ENCODE assay signal across 8 mouse cellular contexts in the genomic region with DNA sequence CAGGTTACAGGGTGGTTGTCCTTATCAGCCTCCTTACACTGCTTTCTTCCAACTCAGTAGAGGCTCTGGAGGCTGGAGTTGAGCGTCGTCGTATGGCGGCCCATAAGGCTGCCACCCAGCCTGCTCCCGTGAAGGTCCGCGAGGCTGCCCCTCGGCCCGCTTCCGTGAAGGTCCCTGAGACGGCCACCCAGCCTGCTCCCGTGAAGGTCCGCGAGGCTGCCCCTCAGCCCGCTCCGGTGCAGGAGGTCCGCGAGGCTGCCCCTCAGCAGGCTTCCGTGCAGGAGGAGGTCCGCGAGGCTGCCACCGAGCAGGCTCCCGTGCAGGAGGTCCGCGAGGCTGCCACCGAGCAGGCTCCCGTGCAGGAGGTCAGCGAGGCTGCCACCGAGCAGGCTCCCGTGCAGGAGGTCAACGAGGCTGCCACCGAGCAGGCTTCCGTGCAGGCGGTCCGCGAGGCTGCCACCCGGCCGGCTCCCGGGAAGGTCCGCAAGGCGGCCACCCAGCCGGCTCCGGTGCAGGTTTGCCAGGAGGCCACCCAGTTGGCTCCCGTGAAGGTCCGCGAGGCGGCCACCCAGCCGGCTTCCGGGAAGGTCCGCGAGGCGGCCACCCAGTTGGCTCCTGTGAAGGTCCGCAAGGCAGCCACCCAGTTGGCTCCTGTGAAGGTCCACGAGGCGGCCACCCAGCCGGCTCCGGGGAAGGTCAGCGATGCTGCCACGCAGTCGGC. TPM values are rescaled to one million over a fixed set of nuclear protein-coding genes. Genes with fewer than 3 reads are reported as not detected.
DNase-seq lines count a peak whose midpoint lies in the region; ATAC-seq and TF ChIP-seq lines count a peak whose summit lies in the region.

No protein-coding gene starts in this region.

- H3K36me3 ChIP-seq in erythroblast, embryonic 14.5 days (ENCODE audit: control insufficient read depth) = no peaks in the 10 kb centered on the region
- H3K36me3 ChIP-seq in hindbrain, embryonic 15.5 days = no peaks in the 10 kb centered on the region
- H3K36me3 ChIP-seq in midbrain, postnatal 0 days (ENCODE audit: insufficient read depth, low read length) = no peaks in the 10 kb centered on the region

- TF ChIP-seq CTCF in midbrain, postnatal 0 days (IDR thresholded peaks at IDR 0.05) = no peak

- peak; percentile 47 for DNase-seq in cerebellum, adult 8-10 months
- DNase-seq in gastrocnemius, postnatal 10 days = peak; percentile 57
- DNase-seq in liver = peak; percentile 10
- no peak for DNase-seq in midbrain, postnatal 0 days (ENCODE audit: low spot score)
- DNase-seq in layer of hippocampus, adult 8-10 months (ENCODE audit: low spot score in 2 of 2) = no peak

- H3K4me1 ChIP-seq in erythroblast, embryonic 14.5 days (ENCODE audit: control insufficient read depth) = peaks cover 6% of the 10 kb centered on the region
- peaks cover 9% of the 10 kb centered on the region; the same call in 1 of the 2 replicates for H3K4me1 ChIP-seq in hindbrain, embryonic 15.5 days (replicated peaks)
- H3K4me1 ChIP-seq in midbrain, postnatal 0 days (ENCODE audit: insufficient read depth, low read length) = 0 out of 2 replicates have a peak, but pooled peaks cover 4% of the 10 kb centered on the region

- no peak overlapping the region for H3K27ac ChIP-seq in hindbrain, embryonic 15.5 days (replicated peaks)
- no peak overlapping the region for H3K27ac ChIP-seq in midbrain, postnatal 0 days (ENCODE audit: low read depth, low read length)

- peak overlapping the region; percentile 70 for H3K4me2 ChIP-seq in hindbrain, embryonic 15.5 days
- peak overlapping the region; percentile 50 for H3K4me2 ChIP-seq in midbrain, postnatal 0 days (ENCODE audit: low read depth, low read length, poor library complexity, severe bottlenecking)

- peak overlapping the region; percentile 14 for H3K4me3 ChIP-seq in erythroblast, embryonic 14.5 days (replicated peaks)
- peak overlapping the region; percentile 39 for H3K4me3 ChIP-seq in hindbrain, embryonic 15.5 days
- peak overlapping the region; percentile 35 for H3K4me3 ChIP-seq in midbrain, postnatal 0 days (ENCODE audit: low read depth, low read length)

- no peaks in the 10 kb centered on the region for H3K9me3 ChIP-seq in erythroblast, embryonic 14.5 days (ENCODE audit: control insufficient read depth, low read length)
- no peaks in the 10 kb centered on the region for H3K9me3 ChIP-seq in hindbrain, embryonic 15.5 days
- H3K9me3 ChIP-seq in midbrain, postnatal 0 days (ENCODE audit: low read length) = no peaks in the 10 kb centered on the region

- H3K9ac ChIP-seq in hindbrain, embryonic 15.5 days = peak overlapping the region; percentile 39
- H3K9ac ChIP-seq in midbrain, postnatal 0 days (replicated peaks; ENCODE audit: low read length, poor library complexity, severe bottlenecking) = peak overlapping the region; percentile 48

- H3K27me3 ChIP-seq in erythroblast, embryonic 14.5 days (ENCODE audit: control insufficient read depth) = peaks cover 45% of the 10 kb centered on the region
- H3K27me3 ChIP-seq in hindbrain, embryonic 15.5 days = peaks cover 47% of the 10 kb centered on the region
- H3K27me3 ChIP-seq in midbrain, postnatal 0 days (ENCODE audit: insufficient read depth, low read length) = peaks cover 13% of the 10 kb centered on the region; the same call in 1 of the 2 replicates

- ATAC-seq in erythroblast, adult 5-6 weeks (replicated peaks; ENCODE audit: low FRiP score, poor library complexity, severe bottlenecking) = no peak
- 0 out of 2 replicates have a peak, but pooled peaks have one; percentile 45 for ATAC-seq in hindbrain, embryonic 15.5 days (ENCODE audit: low FRiP score, low read depth)
- peak; percentile 61 for ATAC-seq in midbrain, postnatal 0 days (ENCODE audit: low FRiP score)

- 7% methylated on average over 60 of the region's 60 CpGs for WGBS in hindbrain, embryonic 15.5 days
- WGBS in midbrain, postnatal 0 days = 6% methylated on average over 57 of the region's 60 CpGs

RNA-seq across cellular contexts. Expression of gene Gm20509, which starts 1.0 kb away (rescaled TPM):
- not detected in 2 replicates for polyA plus RNA-seq in erythroblast, embryonic 14.5 days (2012)
- total RNA-seq in erythroblast, adult 5-6 weeks (2015; ENCODE audit: low replicate concordance) = not detected in 2 replicates
- not detected in 2 replicates for total RNA-seq in erythroblast, adult 5-6 weeks (2017; ENCODE audit: low replicate concordance)
- total RNA-seq in gastrocnemius, postnatal 10 days (2021) = not detected
- not detected in 2 replicates for polyA plus RNA-seq in hindbrain, embryonic 15.5 days (2015; fragmentation: Nextera tagmentation; extraction: Ambion mirVana)
- not detected in 2 replicates for total RNA-seq in midbrain, postnatal 0 days (2014; rRNA removed)
- 0.22 and 0.27 TPM in 2 replicates for polyA plus RNA-seq in midbrain, postnatal 0 days (2015; fragmentation: Nextera tagmentation; extraction: Ambion mirVana)
- total RNA-seq in layer of hippocampus, adult 8-10 months (2022) = 1 to 10 TPM; 1.0 to 4.3 (median 1.3) TPM

RNA-seq across cellular contexts. Expression of gene Khdc3, which starts 1.7 kb away (rescaled TPM):
- not detected in 2 replicates for polyA plus RNA-seq in erythroblast, embryonic 14.5 days (2012)
- total RNA-seq in erythroblast, adult 5-6 weeks (2015; ENCODE audit: low replicate concordance) = not detected in 2 replicates
- not detected in 2 replicates for total RNA-seq in erythroblast, adult 5-6 weeks (2017; ENCODE audit: low replicate concordance)
- total RNA-seq in gastrocnemius, postnatal 10 days (2021) = not detected
- 0.12 and 0.17 TPM in 2 replicates for polyA plus RNA-seq in hindbrain, embryonic 15.5 days (2015; fragmentation: Nextera tagmentation; extraction: Ambion mirVana)
- total RNA-seq in midbrain, postnatal 0 days (2014; rRNA removed) = 0.93 TPM in 1 of 2 replicates, not detected in the other
- polyA plus RNA-seq in midbrain, postnatal 0 days (2015; fragmentation: Nextera tagmentation; extraction: Ambion mirVana) = 0.25 and 0.27 TPM in 2 replicates
- 1 to 10 TPM; 3.0 to 5.4 (median 4.5) TPM for total RNA-seq in layer of hippocampus, adult 8-10 months (2022)

RNA-seq across cellular contexts. Expression of gene Rsl24d1, which starts 9.9 kb away (rescaled TPM):
- polyA plus RNA-seq in erythroblast, embryonic 14.5 days (2012) = 0.10 and 0.37 TPM in 2 replicates
- total RNA-seq in erythroblast, adult 5-6 weeks (2015; ENCODE audit: low replicate concordance) = 18.3 and 26.1 TPM in 2 replicates
- 13.4 and 34.7 TPM in 2 replicates for total RNA-seq in erythroblast, adult 5-6 weeks (2017; ENCODE audit: low replicate concordance)
- total RNA-seq in gastrocnemius, postnatal 10 days (2021) = 10 to 100 TPM; 42.0 to 43.2 TPM
- 96.6 and 97.1 TPM in 2 replicates for polyA plus RNA-seq in hindbrain, embryonic 15.5 days (2015; fragmentation: Nextera tagmentation; extraction: Ambion mirVana)
- total RNA-seq in midbrain, postnatal 0 days (2014; rRNA removed) = 49.5 and 78.1 TPM in 2 replicates
- polyA plus RNA-seq in midbrain, postnatal 0 days (2015; fragmentation: Nextera tagmentation; extraction: Ambion mirVana) = 101 and 110 TPM in 2 replicates
- total RNA-seq in layer of hippocampus, adult 8-10 months (2022) = 10 to 100 TPM; 55.8 to 64.9 (median 60.1) TPM

RNA-seq across cellular contexts. Expression of gene Rab27a, which starts 58.7 kb away (rescaled TPM):
- 0.06 TPM in 1 of 2 replicates, not detected in the other for polyA plus RNA-seq in erythroblast, embryonic 14.5 days (2012)
- total RNA-seq in erythroblast, adult 5-6 weeks (2015; ENCODE audit: low replicate concordance) = 21.7 and 22.2 TPM in 2 replicates
- 27.3 and 28.9 TPM in 2 replicates for total RNA-seq in erythroblast, adult 5-6 weeks (2017; ENCODE audit: low replicate concordance)
- 1 to 10 TPM; 2.1 to 2.9 TPM for total RNA-seq in gastrocnemius, postnatal 10 days (2021)
- polyA plus RNA-seq in hindbrain, embryonic 15.5 days (2015; fragmentation: Nextera tagmentation; extraction: Ambion mirVana) = 3.1 and 3.2 TPM in 2 replicates
- total RNA-seq in midbrain, postnatal 0 days (2014; rRNA removed) = 5.3 and 6.4 TPM in 2 replicates
- polyA plus RNA-seq in midbrain, postnatal 0 days (2015; fragmentation: Nextera tagmentation; extraction: Ambion mirVana) = 2.7 and 4.0 TPM in 2 replicates
- 10 to 100 TPM; 17.1 to 18.2 (median 17.9) TPM for total RNA-seq in layer of hippocampus, adult 8-10 months (2022)

Comparison
In these comparisons a context has a peak if more than half of its experiments do, and no peak if none do; other contexts are left out.
1. DNase-seq: peak in cerebellum, adult 8-10 months (single experiment), gastrocnemius, postnatal 10 days (single experiment) and liver (single experiment); none in midbrain, postnatal 0 days (single experiment) and layer of hippocampus, adult 8-10 months (0 of 2).
2. Peak in every context shown above with its lines, with median percentiles within 50 percentile points of each other: H3K4me3 ChIP-seq.